Mouse (Mus musculus) layer of hippocampus, adult 11-12 months (tissue): ENCODE results near the gene Tnfrsf8.

ENCODE experiments used
- DNase-seq: peaks from one replicate; pipeline ENCODE4 v3.0.0; 2022; ENCODE audit warnings: low spot score

The Tnfrsf8 gene

GRCm38 (mm10) chr4:145270136-145270535 is 44.8 kb downstream of the Tnfrsf8 start:
- DNase-seq, result peak; percentile 33

- peak; percentile 20 for DNase-seq
These were observed 47.3 kb downstream of the Tnfrsf8 start for GRCm38 (mm10) chr4:145267631-145268110.

GRCm38 (mm10) chr4:145266505-145266904 is 48.5 kb downstream of the Tnfrsf8 start:
- no peak for DNase-seq

GRCm38 (mm10) chr4:145264761-145265160 is 50.2 kb downstream of the Tnfrsf8 start:
- no peak for DNase-seq

GRCm38 (mm10) chr4:145263583-145263982 is 51.4 kb downstream of the Tnfrsf8 start:
- no peak for DNase-seq

GRCm38 (mm10) chr4:145260802-145261201 is 54.2 kb downstream of the Tnfrsf8 start:
- DNase-seq, result no peak

- DNase-seq, result no peak
These were observed 57.1 kb downstream of the Tnfrsf8 start for GRCm38 (mm10) chr4:145257751-145258434.

- DNase-seq, result no peak
These were observed 58.8 kb downstream of the Tnfrsf8 start for GRCm38 (mm10) chr4:145256144-145256543.

GRCm38 (mm10) chr4:145254418-145254817 is 60.5 kb downstream of the Tnfrsf8 start:
- DNase-seq, result peak; percentile 28

GRCm38 (mm10) chr4:145252611-145253010 is 62.4 kb downstream of the Tnfrsf8 start:
- no peak for DNase-seq

- peak; percentile 22 for DNase-seq
These were observed 63.4 kb downstream of the Tnfrsf8 start for GRCm38 (mm10) chr4:145251546-145251945.

- no peak for DNase-seq
These were observed 65.0 kb downstream of the Tnfrsf8 start for GRCm38 (mm10) chr4:145250002-145250401.

- no peak for DNase-seq
These were observed 67.4 kb downstream of the Tnfrsf8 start for GRCm38 (mm10) chr4:145247556-145247955.

- DNase-seq, result peak; percentile 31
These were observed 68.6 kb downstream of the Tnfrsf8 start, which contains the start of gene Tnfrsf1b for GRCm38 (mm10) chr4:145246173-145247011. TSS of gene Tnfrsf1b (minus strand) at chr4:145246870.

GRCm38 (mm10) chr4:145245581-145245980 is 69.4 kb downstream of the Tnfrsf8 start:
- DNase-seq, result no peak

- DNase-seq, result no peak
These were observed 70.3 kb downstream of the Tnfrsf8 start for GRCm38 (mm10) chr4:145244676-145245075.

- DNase-seq, result no peak
These were observed 72.1 kb downstream of the Tnfrsf8 start for GRCm38 (mm10) chr4:145242719-145243350.

- DNase-seq, result peak; percentile 40
These were observed 74.2 kb downstream of the Tnfrsf8 start for GRCm38 (mm10) chr4:145240723-145241231.

GRCm38 (mm10) chr4:145239049-145239830 is 75.7 kb downstream of the Tnfrsf8 start:
- peak; percentile 63 for DNase-seq

- no peak for DNase-seq
These were observed 78.9 kb downstream of the Tnfrsf8 start for GRCm38 (mm10) chr4:145236027-145236426.

GRCm38 (mm10) chr4:145233487-145234228 is 81.3 kb downstream of the Tnfrsf8 start:
- DNase-seq, result no peak
